Mouse (Mus musculus) testis, postnatal 14 days (tissue): Measurements from ENCODE around the gene Smc6.
A peak's percentile ranks its signal among the peaks of the same experiment; 100 is the strongest.

Experiments
- DNase-seq: peaks from one replicate; pipeline ENCODE4 v3.0.0; 2021; ENCODE audit warnings: low spot score

The Smc6 gene

GRCm38 (mm10) chr12:11265382-11266281 is at the start of gene Smc6, which contains the start of gene Gen1:
Smc6 (plus strand) TSS chr12:11265886.
Gen1 (minus strand) TSS chr12:11265801.
- peak; percentile 96 for DNase-seq

GRCm38 (mm10) chr12:11216454-11216853 is 49.2 kb upstream of the Smc6 start:
- peak; percentile 30 for DNase-seq

GRCm38 (mm10) chr12:11217726-11218250 is 47.9 kb upstream of the Smc6 start:
- DNase-seq = no peak

GRCm38 (mm10) chr12:11221524-11222330 is 44.0 kb upstream of the Smc6 start:
- DNase-seq = peak; percentile 57

GRCm38 (mm10) chr12:11222566-11222965 is 43.1 kb upstream of the Smc6 start:
- DNase-seq = peak; percentile 31

GRCm38 (mm10) chr12:11223090-11223489 is 42.6 kb upstream of the Smc6 start:
- DNase-seq = peak; percentile 46

GRCm38 (mm10) chr12:11224722-11225121 is 41.0 kb upstream of the Smc6 start:
- DNase-seq = no peak

- DNase-seq = no peak
Observed at GRCm38 (mm10) chr12:11226123-11226522, 39.6 kb upstream of the Smc6 start.

- DNase-seq = peak; percentile 27
Observed at GRCm38 (mm10) chr12:11226529-11227268, 39.0 kb upstream of the Smc6 start.

- no peak for DNase-seq
Observed at GRCm38 (mm10) chr12:11230267-11230666, 35.4 kb upstream of the Smc6 start.

- DNase-seq = no peak
Observed at GRCm38 (mm10) chr12:11235996-11236395, 29.7 kb upstream of the Smc6 start.

- DNase-seq = no peak
Observed at GRCm38 (mm10) chr12:11247460-11247859, 18.2 kb upstream of the Smc6 start.

- DNase-seq = no peak
Observed at GRCm38 (mm10) chr12:11250322-11250721, 15.4 kb upstream of the Smc6 start.

GRCm38 (mm10) chr12:11264895-11265294 is 791 bp upstream of the Smc6 start:
- DNase-seq = no peak

GRCm38 (mm10) chr12:11266282-11266985 is 748 bp downstream of the Smc6 start:
- no peak for DNase-seq

GRCm38 (mm10) chr12:11267030-11267429 is 1.3 kb downstream of the Smc6 start:
- DNase-seq = no peak

GRCm38 (mm10) chr12:11272568-11272967 is 6.9 kb downstream of the Smc6 start:
- no peak for DNase-seq

- no peak for DNase-seq
Observed at GRCm38 (mm10) chr12:11273185-11273584, 7.5 kb downstream of the Smc6 start.

GRCm38 (mm10) chr12:11276632-11277031 is 10.9 kb downstream of the Smc6 start:
- no peak for DNase-seq

- DNase-seq = no peak
Observed at GRCm38 (mm10) chr12:11277207-11277606, 11.5 kb downstream of the Smc6 start.

- DNase-seq = no peak
Observed at GRCm38 (mm10) chr12:11279886-11280285, 14.2 kb downstream of the Smc6 start.
